Mouse (Mus musculus): Measurements from ENCODE around the gene Orai3.
A peak's percentile ranks its signal among the peaks of the same experiment; 100 is the strongest.
"Not testable (repeated sequence)": the region's sequence is repeated elsewhere in the genome, so short reads cannot be mapped to it uniquely, and the experiment has no call there.

The Orai3 gene

DNA sequence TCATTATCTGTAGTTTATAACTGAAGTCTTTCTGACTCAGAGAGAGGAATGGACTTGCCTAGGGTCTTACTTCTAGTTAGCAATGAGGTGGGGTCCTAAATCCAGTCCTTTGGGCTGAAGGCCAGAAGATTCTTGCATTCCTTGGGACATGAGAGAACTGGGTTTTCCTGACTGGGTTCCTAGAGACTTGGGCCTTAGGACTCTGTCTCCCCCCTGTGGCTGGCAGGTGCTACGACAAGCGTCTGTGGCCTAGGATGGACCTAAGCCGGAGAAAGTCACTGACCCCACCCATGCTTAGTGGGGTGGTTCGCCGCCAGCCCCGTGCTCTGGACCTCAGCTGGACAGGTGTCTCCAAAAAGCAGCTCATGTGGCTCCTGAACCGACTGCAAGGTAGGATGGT lies 8.6 kb upstream of the Orai3 start:
- DNase-seq (ENCODE audit: extremely low read depth, insufficient read length, low spot score): peak; percentile 48

DNA sequence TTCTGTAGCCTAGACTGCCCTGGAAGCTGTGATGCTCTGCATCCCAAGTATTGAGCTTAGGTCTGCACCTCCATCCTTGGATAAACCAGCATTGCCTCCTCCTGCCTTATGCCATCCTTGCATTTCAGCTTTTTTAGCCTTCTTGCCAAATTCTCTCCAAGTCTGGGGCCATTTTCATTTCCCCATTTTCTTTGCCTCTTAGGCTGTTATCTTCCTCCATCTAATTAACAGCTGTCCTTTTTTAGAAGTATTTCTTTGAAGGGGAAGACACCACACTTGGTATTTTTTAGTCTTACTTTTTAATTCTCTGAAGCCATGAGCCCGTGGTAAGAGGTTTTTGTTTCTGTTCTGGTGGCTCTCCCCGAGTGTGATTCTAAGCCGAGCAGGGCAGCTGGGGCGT lies 6.0 kb upstream of the Orai3 start:
- no peak for DNase-seq (ENCODE audit: extremely low read depth, insufficient read length, low spot score)

DNA sequence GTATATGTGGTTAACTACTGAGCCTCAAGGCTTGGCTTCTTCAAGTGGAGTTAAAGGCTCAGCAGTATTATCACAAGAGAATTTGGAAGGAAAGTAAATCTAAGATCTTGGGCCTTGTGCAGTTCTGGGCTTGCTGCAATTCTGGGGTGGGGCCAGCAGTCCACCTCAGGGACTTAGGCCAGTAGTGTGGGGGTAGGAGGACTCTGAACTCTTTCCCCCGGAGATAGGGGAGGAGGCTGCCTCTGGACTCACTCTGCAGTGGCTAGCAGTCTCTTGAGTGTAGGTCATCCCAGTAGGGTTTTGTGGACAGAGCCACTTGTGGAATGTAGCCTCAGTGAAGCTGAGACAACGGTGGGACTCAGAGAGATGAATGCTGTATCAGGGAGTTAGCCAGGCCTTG lies 3.9 kb upstream of the Orai3 start:
- no peak for DNase-seq (ENCODE audit: extremely low read depth, insufficient read length, low spot score)

DNA sequence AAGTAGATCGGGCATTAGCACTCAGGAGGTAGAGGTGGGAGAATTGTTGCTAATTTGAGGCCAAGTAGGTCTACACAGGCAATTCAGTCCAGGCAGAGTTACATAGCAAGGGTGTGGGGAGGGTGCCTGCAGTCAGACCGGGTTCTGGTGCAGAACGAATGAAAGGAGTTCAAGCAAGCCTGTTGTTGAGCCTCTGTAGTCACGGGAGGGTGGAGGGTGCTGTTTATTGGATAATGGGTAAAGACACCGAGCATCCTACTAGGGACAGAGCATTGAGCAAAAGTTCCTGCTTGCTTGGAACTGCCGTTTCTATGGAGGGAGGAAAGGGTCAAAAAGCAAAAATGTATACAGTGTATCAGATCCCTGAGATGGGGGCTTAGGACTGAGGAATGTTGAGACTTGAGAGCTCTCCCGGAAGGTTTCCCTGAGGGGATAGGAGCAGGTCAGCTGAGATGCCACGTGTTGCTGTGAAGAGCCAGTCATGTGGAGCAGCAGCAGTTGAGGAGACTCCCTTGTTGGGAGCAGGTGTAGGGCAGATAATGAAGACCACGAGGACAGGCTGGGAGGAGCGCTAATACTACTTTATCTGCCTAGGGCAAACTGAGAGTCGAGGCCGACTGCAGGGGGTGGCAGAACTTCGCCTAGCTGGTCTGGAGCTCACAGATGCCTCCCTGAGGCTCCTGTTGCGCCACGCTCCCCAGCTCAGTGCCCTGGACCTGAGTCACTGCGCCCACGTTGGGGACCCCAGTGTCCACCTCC lies 2.6 kb upstream of the Orai3 start:
- no peak for DNase-seq (ENCODE audit: extremely low read depth, insufficient read length, low spot score)

DNA sequence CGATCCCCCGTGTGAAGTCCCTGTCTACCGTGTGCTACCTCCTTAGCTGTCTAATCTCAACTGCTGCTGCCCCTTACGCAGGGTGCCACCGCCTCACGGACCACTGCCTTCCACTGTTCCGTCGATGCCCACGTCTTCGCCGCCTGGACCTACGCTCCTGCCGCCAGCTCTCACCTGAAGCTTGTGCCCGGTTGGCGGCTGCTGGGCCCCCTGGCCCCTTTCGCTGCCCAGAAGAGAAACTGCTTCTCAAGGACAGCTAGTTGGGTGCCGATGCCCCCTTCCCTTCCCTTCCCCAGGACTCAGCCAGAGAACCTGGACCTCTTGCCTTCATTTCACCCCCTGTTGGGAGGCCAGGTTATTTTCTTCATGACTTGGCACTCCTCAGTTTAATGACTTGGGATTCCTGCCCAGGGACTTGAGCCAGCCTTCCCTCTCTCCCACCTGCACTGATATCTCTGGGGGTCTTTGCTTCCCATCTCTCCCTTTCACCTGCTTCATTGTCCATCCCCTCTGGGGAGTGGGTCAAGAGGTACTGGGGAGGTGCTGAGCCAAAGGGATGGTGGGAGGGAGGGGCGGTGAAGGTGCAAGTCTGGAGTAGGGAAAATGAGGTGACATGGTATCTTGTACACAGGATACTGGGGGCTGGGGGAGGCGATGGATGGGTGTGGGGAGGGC lies 1.8 kb upstream of the Orai3 start:
- DNase-seq (ENCODE audit: extremely low read depth, insufficient read length, low spot score): no peak

DNA sequence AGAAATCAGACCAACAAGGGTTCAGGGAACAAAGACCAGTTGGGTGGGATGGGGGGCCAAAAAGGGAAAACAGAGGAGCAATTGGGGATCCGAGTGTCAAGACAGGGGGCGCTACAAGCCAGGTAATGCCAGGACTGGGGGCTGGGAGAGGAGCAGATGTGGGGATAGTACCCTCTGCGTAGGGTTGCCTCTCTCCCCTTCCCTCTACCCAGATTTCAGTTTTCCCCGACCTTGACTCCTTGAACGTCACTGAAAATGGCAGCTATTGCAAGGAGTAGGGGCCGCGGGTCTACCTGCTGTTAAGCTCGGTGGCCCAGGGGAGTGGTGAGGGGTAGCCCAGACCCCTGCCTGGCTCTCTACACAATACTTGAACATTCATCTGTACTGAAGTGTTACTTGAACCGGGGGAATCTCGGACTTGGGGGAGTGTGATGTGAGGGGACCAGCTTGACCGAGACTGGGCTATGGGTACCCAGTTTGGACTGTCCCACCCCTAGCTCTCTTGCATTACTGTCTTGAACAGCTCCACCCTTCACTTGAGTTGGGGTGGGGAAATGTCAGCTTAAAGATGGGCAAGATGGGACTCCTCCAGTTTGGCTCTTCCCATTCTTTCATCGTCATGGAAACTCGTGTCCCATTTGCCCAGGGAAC lies 1.1 kb upstream of the Orai3 start:
- no peak for DNase-seq (ENCODE audit: extremely low read depth, insufficient read length, low spot score)

DNA sequence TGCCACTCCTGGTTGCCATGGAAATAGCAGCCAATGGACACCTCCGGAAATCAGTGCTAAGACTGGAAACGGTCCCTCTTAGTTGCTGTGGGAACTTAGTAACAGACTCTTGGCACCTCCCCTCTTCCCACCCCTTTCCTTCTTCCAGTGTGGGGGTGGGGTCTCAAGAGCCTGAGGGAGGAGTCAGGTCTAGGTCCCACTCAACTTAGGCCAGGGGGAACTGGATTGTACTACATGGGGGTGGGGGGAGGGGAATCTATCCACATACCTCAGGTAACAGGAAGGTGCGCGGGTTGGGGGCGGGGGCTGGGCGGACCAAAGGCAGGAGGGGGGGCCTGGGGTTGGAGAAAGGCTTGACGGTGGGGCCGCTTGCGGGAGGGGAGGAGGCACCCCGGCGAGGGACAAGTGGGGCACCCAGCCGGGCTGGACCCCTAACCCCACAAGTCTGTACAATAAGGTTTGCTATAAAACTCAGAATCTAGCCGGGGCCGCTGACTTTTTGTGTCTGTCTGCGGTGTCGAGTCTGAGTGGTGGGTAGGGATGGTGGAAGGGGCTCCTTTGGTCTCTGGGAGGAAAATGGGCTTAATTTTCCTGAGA lies 520 bp upstream of the Orai3 start:
- DNase-seq (ENCODE audit: extremely low read depth, insufficient read length, low spot score): peak; percentile 80

DNA sequence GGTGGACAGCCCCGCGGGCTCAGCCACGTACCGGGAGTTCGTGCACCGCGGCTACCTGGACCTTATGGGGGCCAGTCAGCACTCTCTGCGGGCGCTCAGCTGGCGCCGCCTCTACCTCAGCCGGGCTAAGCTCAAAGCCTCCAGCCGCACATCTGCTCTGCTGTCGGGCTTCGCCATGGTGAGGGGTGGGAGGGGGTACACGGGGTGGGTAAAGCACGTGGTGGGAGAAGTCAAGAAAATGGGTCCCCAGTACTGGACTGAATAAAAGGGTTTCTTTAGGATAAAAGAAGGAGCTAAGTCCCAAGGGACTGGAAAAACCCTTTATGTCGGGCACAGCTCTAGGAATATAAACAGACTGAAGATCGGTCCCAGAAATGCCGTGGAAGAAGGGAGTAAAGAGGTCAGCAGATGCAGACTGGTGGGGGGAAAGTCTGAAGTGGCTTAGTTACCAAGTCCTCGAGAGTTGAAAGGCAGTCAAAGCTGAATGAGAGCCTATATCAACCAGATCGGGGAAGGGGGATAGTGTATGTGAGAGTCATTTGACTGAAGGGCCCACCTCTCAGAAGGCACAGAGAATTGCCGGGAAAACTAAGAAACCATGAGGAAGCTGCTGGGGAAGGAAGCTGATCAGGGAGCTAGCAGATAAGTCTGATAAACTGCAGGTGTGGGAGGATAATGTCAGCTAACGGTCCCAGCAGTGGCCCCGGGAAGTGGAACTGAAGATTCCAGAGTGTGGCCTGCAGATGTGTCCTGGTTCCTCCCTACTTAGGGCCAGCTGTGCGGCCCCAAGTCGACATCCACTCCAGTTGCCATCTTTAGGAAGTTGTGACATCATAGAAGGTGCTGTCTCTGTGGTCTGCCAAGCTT lies 657 bp downstream of the Orai3 start:
- DNase-seq (ENCODE audit: extremely low read depth, insufficient read length, low spot score): no peak

DNA sequence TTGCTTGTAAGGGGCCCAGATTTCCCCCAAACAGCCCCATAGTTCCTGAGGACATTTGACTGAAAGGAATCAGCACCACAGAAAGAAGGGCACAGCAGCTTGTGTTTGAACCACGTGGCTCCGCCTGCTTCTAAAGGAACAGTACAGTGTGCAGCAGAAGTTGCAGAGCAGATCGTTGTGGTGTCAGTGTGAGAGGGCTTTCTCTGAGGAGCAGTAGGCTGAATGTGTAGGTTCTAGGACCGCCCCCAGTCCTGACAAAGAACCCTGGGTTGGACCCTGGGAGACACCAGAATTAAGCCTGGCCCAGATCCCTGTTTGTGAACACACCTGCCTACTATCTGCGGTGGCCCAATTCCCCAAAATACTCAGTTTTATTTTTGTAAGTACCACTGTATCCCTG lies 1.6 kb downstream of the Orai3 start:
- DNase-seq (ENCODE audit: extremely low read depth, insufficient read length, low spot score): no peak

DNA sequence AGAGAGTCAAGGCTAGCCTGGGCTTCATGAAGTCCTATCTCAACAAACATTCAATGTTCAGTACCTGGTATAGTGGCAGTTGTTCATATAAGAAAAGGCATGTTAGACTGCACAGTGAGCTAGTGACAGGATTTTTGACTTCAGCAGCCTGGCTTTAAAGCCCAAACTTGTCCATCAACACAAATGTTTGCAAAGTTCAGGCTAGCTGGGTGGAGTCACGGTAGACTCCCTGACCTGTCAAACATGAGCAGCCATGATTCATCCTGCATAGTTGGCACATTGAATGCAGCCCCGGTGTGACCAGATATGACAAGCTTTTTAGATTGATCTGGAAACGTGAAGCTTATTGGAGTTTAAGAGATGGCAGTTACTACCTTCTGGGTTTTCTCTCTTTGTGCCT lies 2.5 kb downstream of the Orai3 start:
- DNase-seq (ENCODE audit: extremely low read depth, insufficient read length, low spot score): no peak

DNA sequence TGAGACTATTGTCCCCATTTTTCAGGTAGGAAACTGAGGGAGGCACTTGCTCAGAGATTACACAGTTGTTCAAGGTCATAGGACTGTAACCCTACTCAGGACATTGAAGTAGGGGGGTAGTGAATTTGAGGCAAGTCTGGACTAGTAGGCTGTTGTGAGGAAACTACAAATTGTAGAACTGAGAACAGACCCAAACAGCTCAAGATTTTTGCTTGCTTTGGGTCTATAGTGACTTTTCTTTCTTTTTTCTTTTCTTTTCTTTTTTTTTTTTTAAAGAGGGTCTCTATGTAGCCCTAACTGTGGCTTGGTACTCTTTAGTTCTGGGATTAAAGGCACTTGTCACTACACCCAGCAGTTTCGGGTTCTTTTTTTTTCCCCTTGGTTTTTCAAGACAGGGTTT lies 2.9 kb downstream of the Orai3 start:
- no peak for DNase-seq (ENCODE audit: extremely low read depth, insufficient read length, low spot score)

DNA sequence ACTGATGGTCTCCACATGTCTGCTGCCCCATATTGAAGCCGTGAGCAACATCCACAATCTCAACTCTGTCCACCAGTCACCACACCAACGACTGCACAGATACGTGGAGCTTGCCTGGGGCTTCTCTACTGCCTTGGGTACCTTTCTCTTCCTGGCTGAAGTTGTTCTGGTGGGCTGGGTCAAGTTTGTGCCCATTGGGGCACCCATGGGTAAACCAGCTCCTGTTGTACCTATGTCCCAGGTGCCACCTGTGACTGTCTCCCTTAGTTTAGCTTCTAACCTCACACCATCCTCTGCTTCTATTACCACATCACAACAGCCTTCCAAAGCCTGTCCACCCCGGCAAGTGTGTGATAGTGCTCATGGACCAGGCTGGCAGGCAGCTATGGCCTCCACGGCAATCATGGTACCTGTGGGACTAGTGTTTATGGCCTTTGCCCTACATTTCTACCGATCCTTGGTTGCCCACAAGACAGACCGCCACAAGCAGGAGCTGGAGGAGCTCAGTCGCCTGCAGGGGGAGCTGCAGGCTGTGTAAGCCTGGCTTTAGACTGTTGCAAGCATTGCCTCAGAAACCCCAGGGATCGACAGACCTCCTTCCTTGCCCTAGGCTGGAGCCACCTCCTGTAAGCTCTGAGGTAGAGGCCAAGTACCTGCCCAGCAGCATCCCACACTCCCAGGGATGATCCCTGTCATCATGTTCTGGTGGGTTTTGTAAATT lies 4.2 kb downstream of the Orai3 start:
- DNase-seq (ENCODE audit: extremely low read depth, insufficient read length, low spot score): peak; percentile 48

DNA sequence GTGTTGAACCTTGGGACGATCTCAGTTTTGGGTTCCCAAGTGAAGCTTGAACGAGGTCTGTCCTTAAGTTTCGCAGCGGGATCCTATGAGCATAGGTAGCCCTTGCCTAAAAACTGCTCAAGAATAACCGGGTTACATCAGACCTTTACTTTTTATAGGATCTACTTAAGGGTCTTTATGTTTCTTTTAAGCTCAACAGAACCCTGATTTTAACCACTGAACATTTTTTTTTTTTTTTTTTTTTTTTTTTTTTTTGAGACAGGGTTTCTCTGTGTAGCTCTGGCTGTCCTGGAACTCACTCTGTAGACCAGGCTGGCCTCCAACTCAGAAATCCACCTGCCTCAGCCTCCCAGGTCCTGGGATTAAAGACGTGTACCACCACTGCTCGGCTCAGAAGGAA lies 6.2 kb downstream of the Orai3 start:
- DNase-seq (ENCODE audit: extremely low read depth, insufficient read length, low spot score): not testable (repeated sequence)

DNA sequence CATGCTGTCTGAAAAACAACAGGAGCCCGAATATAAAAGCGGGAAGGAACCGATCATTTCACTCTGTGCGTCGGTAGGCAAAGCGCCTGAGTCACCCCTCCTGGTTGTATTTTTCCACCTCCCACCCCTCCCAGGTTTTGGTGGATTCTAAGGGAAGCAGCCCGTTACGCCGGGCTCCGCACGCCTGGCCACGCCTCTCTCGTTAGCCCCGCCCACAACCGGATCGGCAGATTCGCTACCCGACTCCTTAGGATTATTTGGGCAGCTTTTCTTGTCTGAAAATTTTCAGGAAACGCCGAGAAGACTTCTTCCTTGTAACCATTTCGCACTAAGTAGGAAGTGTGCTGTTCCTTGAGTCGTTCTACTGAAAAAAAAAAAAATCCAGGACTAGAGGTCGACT lies 6.8 kb downstream of the Orai3 start, which contains the start of gene Setd1a:
TSS of gene Setd1a (plus strand) at position 245 of the 400 bp plus-strand sequence.
- peak; percentile 86 for DNase-seq (ENCODE audit: extremely low read depth, insufficient read length, low spot score)

DNA sequence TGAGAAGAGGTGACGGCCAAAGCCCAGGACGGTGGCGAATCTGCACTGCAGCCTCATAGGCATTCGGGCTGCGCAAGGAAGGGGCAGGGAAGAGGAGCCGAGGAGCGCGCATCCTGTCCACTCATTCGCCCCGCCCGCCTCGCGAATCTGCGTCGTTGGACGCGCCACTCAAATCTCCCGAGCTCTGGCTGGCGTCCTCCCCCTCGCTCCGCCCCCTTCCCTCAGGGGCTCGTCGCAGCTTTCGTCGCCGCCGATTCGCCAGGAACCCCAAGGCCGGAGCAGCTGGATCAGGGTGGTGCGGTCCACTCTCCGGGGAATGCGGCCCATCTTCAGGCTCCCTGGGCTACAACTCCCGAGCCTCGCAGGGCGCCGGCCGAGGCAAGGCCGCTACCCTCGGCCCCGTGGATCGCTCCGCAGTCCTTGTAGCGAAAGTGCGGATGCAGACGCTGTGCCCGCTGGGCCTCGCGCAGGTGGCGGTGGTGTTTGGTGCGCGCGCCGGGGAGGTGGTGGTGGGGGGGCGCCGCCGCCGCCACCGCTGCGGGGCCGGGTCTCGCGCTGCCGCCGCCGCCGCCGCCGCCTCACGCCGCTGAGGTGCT lies 7.4 kb downstream of the Orai3 start:
- peak; percentile 93 for DNase-seq (ENCODE audit: extremely low read depth, insufficient read length, low spot score)

DNA sequence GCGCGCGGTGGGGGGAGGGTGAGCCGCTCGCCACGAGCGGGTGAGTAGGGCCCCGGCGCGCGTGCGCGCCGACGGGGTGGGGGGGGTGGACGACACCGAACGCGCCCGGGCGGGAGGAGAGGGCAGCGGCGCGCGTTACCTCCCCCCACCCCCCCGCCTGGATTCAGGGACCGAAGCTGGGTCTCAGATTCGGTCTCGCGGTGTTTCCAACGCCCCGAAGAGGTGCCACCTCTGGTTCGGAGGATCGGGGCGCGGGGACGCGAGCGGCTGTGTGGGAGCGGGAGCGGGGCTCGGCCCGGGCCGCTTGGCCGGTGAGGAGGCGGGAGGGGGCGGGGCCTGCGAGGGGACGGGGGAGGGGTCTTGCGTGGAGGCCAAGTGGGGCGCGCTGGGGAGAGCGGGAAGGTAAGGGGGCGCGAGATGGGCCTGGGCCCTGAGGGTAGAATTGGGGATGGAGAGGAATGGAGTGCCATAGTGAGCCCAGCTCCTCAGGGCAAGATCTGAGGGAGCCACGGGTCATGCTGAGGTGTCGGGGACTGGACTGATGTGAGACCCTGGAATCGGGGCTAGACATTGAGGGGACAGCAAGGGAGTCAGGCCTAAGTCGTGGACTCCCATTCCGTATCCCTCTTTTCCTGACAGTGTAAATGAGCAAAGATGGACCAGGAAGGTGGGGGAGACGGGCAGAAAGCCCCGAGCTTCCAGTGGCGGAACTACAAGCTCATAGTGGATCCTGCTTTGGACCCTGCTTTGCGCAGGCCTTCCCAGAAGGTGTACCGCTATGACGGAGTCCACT lies 8.1 kb downstream of the Orai3 start:
- DNase-seq (ENCODE audit: extremely low read depth, insufficient read length, low spot score): peak; percentile 65

DNA sequence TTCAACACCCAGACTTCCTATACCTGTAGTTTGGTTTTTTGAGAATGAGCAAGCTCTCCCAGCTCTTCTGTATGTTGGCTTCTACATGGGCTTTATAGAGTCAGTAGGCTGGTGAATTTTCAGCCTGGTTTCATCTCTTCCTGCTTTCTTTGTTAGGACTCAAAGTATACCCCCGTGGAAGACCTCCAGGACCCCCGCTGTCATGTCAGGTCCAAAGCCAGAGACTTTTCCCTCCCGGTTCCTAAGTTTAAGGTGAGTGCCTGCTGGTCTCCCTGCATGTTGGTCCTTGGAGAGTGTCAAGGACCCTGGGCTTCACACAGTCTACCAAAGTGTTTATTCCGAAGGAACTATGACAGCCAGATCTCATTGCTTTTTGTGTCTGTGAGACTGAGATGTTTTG lies 8.7 kb downstream of the Orai3 start:
- DNase-seq (ENCODE audit: extremely low read depth, insufficient read length, low spot score): no peak

DNA sequence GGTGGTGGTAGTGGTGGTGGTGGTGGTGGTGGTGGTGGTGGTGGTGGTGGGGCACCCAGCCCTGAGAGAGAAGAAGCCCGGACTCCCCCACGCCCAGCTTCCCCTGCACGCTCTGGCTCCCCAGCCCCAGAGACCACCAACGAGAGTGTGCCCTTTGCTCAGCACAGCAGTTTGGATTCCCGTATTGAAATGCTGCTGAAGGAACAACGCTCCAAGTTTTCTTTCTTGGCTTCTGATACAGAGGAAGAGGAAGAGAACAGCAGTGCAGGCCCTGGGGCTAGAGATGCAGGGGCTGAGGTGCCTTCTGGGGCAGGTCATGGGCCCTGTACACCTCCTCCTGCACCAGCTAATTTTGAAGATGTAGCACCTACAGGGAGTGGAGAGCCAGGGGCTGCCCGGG lies 15.7 kb downstream of the Orai3 start, which contains the start of gene Gm49388:
TSS of gene Gm49388 (plus strand) at position 301 of the 400 bp plus-strand sequence.
- DNase-seq (ENCODE audit: extremely low read depth, insufficient read length, low spot score): no peak

Data from 3134 (cell line).